Mouse (Mus musculus) MEL (cell line): ENCODE measurements around the gene Wiz. TPM values are rescaled to one million over a fixed set of nuclear protein-coding genes. Genes with fewer than 3 reads are reported as not detected.

ENCODE experiments used
- DNase-seq: peaks from one replicate; pipeline ENCODE4 v3.0.0; 2011; ENCODE audit warnings: low read depth, low spot score
- H3K27ac ChIP-seq: 2 replicates; pipeline ENCODE4 v1.5.1; 2012; ENCODE audit warnings: low read depth, mild to moderate bottlenecking, control low read depth, low read length, moderate library complexity; ENCODE audit not compliant: control insufficient read depth
- H3K27me3 ChIP-seq, 2 experiments: fragments of 150-350 bp in 1 of 2; sonication (generic) in 1 of 2; 2 replicates each; pipeline ENCODE4 v1.6.1; 2012; ENCODE audit warnings: low read length in 2 of 2, mild to moderate bottlenecking in 2 of 2, improper control_type of control experiment in 1 of 2, moderate library complexity in 1 of 2; ENCODE audit not compliant: insufficient read depth in 2 of 2, control insufficient read depth in 1 of 2
- H3K36me3 ChIP-seq, 2 experiments: 2 replicates each; pipeline ENCODE4 v1.6.1; 2012 to 2014; ENCODE audit warnings: low read length in 2 of 2, improper control_type of control experiment in 1 of 2, inconsistent platforms in 1 of 2, mild to moderate bottlenecking in 1 of 2; ENCODE audit not compliant: insufficient read depth in 2 of 2, control insufficient read depth in 1 of 2
- H3K4me1 ChIP-seq, 2 experiments: fragments of 150-350 bp in 1 of 2; sonication (generic) in 1 of 2; 2 replicates each; pipeline ENCODE4 v1.6.1; 2012; ENCODE audit warnings: low read length in 2 of 2, improper control_type of control experiment in 1 of 2, mild to moderate bottlenecking in 1 of 2; ENCODE audit not compliant: insufficient read depth in 2 of 2, control insufficient read depth in 1 of 2
- H3K4me3 ChIP-seq, 2 experiments: fragments of 150-350 bp in 1 of 2; sonication (generic) in 1 of 2; 2 replicates each; pipeline ENCODE4 v1.5.1; 2012; ENCODE audit warnings: low read depth in 2 of 2, low read length in 2 of 2, mild to moderate bottlenecking in 2 of 2, moderate library complexity in 2 of 2, control low read depth in 1 of 2, improper control_type of control experiment in 1 of 2; ENCODE audit not compliant: control insufficient read depth in 1 of 2, insufficient read depth in 1 of 2
- H3K79me2 ChIP-seq: 2 replicates; pipeline ENCODE4 v1.6.1; 2012; ENCODE audit warnings: mild to moderate bottlenecking, low read length, moderate library complexity; ENCODE audit not compliant: control insufficient read depth, poor library complexity, insufficient read depth
- H3K9ac ChIP-seq: 2 replicates; pipeline ENCODE4 v1.6.1; 2012; ENCODE audit warnings: low read depth, mild to moderate bottlenecking, control low read depth, low read length, moderate library complexity; ENCODE audit not compliant: control insufficient read depth, poor library complexity, severe bottlenecking
- H3K9me3 ChIP-seq: fragments of 150-350 bp; sonication (generic); replicated peaks from 2 replicates; pipeline ENCODE4 v1.6.1; 2012; ENCODE audit warnings: mild to moderate bottlenecking, low read length, improper control_type of control experiment, moderate library complexity; ENCODE audit not compliant: insufficient read depth
- CHD2 ChIP-seq: IDR thresholded peaks from 2 replicates; pipeline ENCODE4 v1.6.1; 2011; ENCODE audit warnings: low read length, improper control_type of control experiment
- CTCF ChIP-seq, 3 experiments: IDR thresholded peaks in 2 of 3; conservative IDR thresholded peaks in 1 of 3; 2 replicates each; pipeline ENCODE4 v1.5.1; 2011 to 2012; ENCODE audit warnings: low read length in 3 of 3, low read depth in 2 of 3, mild to moderate bottlenecking in 2 of 3, improper control_type of control experiment in 1 of 3, inconsistent platforms in 1 of 3, mixed read lengths in 1 of 3, moderate library complexity in 1 of 3; ENCODE audit not compliant: control insufficient read depth in 1 of 3, insufficient read depth in 1 of 3, poor library complexity in 1 of 3, severe bottlenecking in 1 of 3
- E2F4 ChIP-seq: IDR thresholded peaks from 2 replicates; pipeline ENCODE4 v1.6.1; 2011; ENCODE audit warnings: low read depth, low read length, improper control_type of control experiment, borderline replicate concordance
- EP300 ChIP-seq, 2 experiments: IDR thresholded peaks; 2 replicates each; pipeline ENCODE4 v1.6.1; 2011; ENCODE audit warnings: improper control_type of control experiment in 2 of 2, low read length in 2 of 2, low read depth in 1 of 2, mild to moderate bottlenecking in 1 of 2
- ETS1 ChIP-seq: IDR thresholded peaks from 2 replicates; pipeline ENCODE4 v1.6.1; 2012; ENCODE audit warnings: low read depth, mild to moderate bottlenecking, inconsistent platforms, low read length, improper control_type of control experiment, moderate library complexity
- GATA1 ChIP-seq: IDR thresholded peaks from 2 replicates; pipeline ENCODE4 v1.6.1; 2011; ENCODE audit warnings: low read depth, low read length, improper control_type of control experiment
- HCFC1 ChIP-seq: IDR thresholded peaks from 2 replicates; pipeline ENCODE4 v1.6.1; 2012; ENCODE audit warnings: low read depth, mild to moderate bottlenecking, inconsistent platforms, low read length, improper control_type of control experiment, moderate library complexity
- JUND ChIP-seq: IDR thresholded peaks from 2 replicates; pipeline ENCODE4 v1.6.1; 2011; ENCODE audit warnings: low read depth, mild to moderate bottlenecking, improper control_type of control experiment, low read length
- MAFK ChIP-seq: IDR thresholded peaks from 2 replicates; pipeline ENCODE4 v1.6.1; 2011; ENCODE audit warnings: low read depth, mild to moderate bottlenecking, low read length, improper control_type of control experiment, borderline replicate concordance
- MAX ChIP-seq: IDR thresholded peaks from 2 replicates; pipeline ENCODE4 v1.6.1; 2011; ENCODE audit warnings: low read length, improper control_type of control experiment
- MAZ ChIP-seq: IDR thresholded peaks from 2 replicates; pipeline ENCODE4 v1.6.1; 2012; ENCODE audit warnings: low read depth, mild to moderate bottlenecking, inconsistent platforms, low read length, improper control_type of control experiment
- MEF2A ChIP-seq: IDR thresholded peaks from 2 replicates; pipeline ENCODE4 v1.6.1; 2014; ENCODE audit warnings: low read depth, mild to moderate bottlenecking, inconsistent platforms, low read length, improper control_type of control experiment; ENCODE audit not compliant: poor library complexity, insufficient replicate concordance, severe bottlenecking; ENCODE audit errors: extremely low read depth
- MXI1 ChIP-seq: IDR thresholded peaks from 2 replicates; pipeline ENCODE4 v1.6.1; 2011; ENCODE audit warnings: mild to moderate bottlenecking, low read depth, low read length, improper control_type of control experiment
- RAD21 ChIP-seq: IDR thresholded peaks from 2 replicates; pipeline ENCODE4 v1.6.1; 2011; ENCODE audit warnings: mild to moderate bottlenecking, low read depth, low read length, improper control_type of control experiment
- SIN3A ChIP-seq: IDR thresholded peaks from 2 replicates; pipeline ENCODE4 v1.6.1; 2012; ENCODE audit warnings: low read length, improper control_type of control experiment, inconsistent platforms
- SMC3 ChIP-seq: IDR thresholded peaks from 2 replicates; pipeline ENCODE4 v1.6.1; 2011; ENCODE audit warnings: low read depth, low read length, improper control_type of control experiment
- TAL1 ChIP-seq: IDR thresholded peaks from 2 replicates; pipeline ENCODE4 v1.6.1; 2012; ENCODE audit warnings: mild to moderate bottlenecking, inconsistent platforms, low read length, moderate library complexity, mixed read lengths
- TBP ChIP-seq: IDR thresholded peaks from 2 replicates; pipeline ENCODE4 v1.8.0; 2011; ENCODE audit warnings: low read depth, low read length, improper control_type of control experiment
- TCF12 ChIP-seq: IDR thresholded peaks from 2 replicates; pipeline ENCODE4 v1.6.1; 2014; ENCODE audit warnings: low read depth, mild to moderate bottlenecking, inconsistent platforms, low read length, improper control_type of control experiment, moderate library complexity
- UBTF ChIP-seq: IDR thresholded peaks from 2 replicates; pipeline ENCODE4 v1.6.1; 2012; ENCODE audit warnings: low read depth, mild to moderate bottlenecking, inconsistent platforms, low read length, improper control_type of control experiment, moderate library complexity, borderline replicate concordance; ENCODE audit not compliant: insufficient read depth
- ZC3H11A ChIP-seq: IDR thresholded peaks from 2 replicates; pipeline ENCODE4 v1.6.1; 2012; ENCODE audit warnings: low read depth, mild to moderate bottlenecking, inconsistent platforms, low read length, improper control_type of control experiment
- ZKSCAN1 ChIP-seq: IDR thresholded peaks from 2 replicates; pipeline ENCODE4 v1.6.1; 2012; ENCODE audit warnings: low read depth, mild to moderate bottlenecking, inconsistent platforms, low read length, improper control_type of control experiment, moderate library complexity
- polyA plus RNA-seq, 2 experiments: library from polyadenylated mRNA; stranded (reverse) in 1 of 2; unstranded in 1 of 2; fragments of >175 nt in 1 of 2; fragments of >200 nt in 1 of 2; gene quantifications; 2 replicates each; pipeline versions ENCODE4 v1.2.1 to v1.2.4; 2012; ENCODE audit warnings: low replicate concordance in 2 of 2, low read depth in 1 of 2; ENCODE audit not compliant: insufficient read length in 2 of 2, insufficient read depth in 1 of 2, missing spikeins in 1 of 2
- total RNA-seq: library from RNA; depleted of rRNA; stranded (reverse); fragments of 300-350 nt; gene quantifications from 2 replicates; pipeline ENCODE4 v1.2.3, GENCODE M21; 2012

Gene Wiz
- total and polyA plus RNA-seq, 3 experiments: 4.4 to 44.1 TPM; not detected in 1

- Histone ChIP-seq H3K36me3 (peaks cover 0 to 13% of the 10 kb centered on the region in 2 experiments; a peak in 3 of 4 replicates), H3K4me3 (peak overlapping the region; percentile 91 to 94), H3K9ac (peak overlapping the region; percentile 90), H3K9me3 (no peaks in the 10 kb centered on the region), H3K27ac (peak overlapping the region; percentile 83), H3K27me3 (no peaks in the 10 kb centered on the region), H3K79me2 (peaks cover 23% of the 10 kb centered on the region), H3K4me1 (peaks cover 6 to 8% of the 10 kb centered on the region in 2 experiments; a peak in 3 of 4 replicates)
- TF ChIP-seq HCFC1 (0 out of 2 replicates have a peak, but pooled peaks have one; percentile 34), ZKSCAN1 (peak; percentile 99), SIN3A (peak; percentile 54), TCF12 (peak; percentile 24; the same call in 1 of the 2 replicates), E2F4 (no peak), EP300 (IDR thresholded peaks at IDR 0.05; ENCODE audit: low read depth in 1 of 2, low read length in 2 of 2) (peak; percentile 39 to 40; a peak in 3 of 4 replicates), MAZ (peak; percentile 97), UBTF (no peak), MXI1 (peak; percentile 55; the same call in 1 of the 2 replicates), MAFK (no peak), ETS1 (peak; percentile 19; the same call in 1 of the 2 replicates), JUND (no peak), MAX (peak; percentile 13; the same call in 1 of the 2 replicates), CTCF (IDR thresholded peaks at IDR 0.05 in 2 of 3, conservative IDR thresholded peaks at IDR 0.05 in 1 of 3; ENCODE audit: control insufficient read depth in 1 of 3, insufficient read depth in 1 of 3, low read depth in 2 of 3, low read length in 3 of 3, poor library complexity in 1 of 3, severe bottlenecking in 1 of 3) (peak; percentile 77 to 90 (median 83)), TBP (peak; percentile 43; the same call in 1 of the 2 replicates), ZC3H11A (peak; percentile 48; the same call in 1 of the 2 replicates), TAL1 (peak; percentile 23; the same call in 1 of the 2 replicates), MEF2A (0 out of 2 replicates have a peak, but pooled peaks have one; percentile 26), GATA1 (peak; percentile 70), RAD21 (peak; percentile 71), CHD2 (no peak), SMC3 (peak; percentile 64)
- peak; percentile 86 for DNase-seq
Observed at GRCm38 (mm10) chr17:32349037-32349732, 40.1 kb downstream of the Wiz start.
